Mouse (Mus musculus) limb, embryonic 15.5 days (tissue): Measurements from ENCODE around the gene Prr14l. TPM values are rescaled to one million over a fixed set of nuclear protein-coding genes. Genes with fewer than 3 reads are reported as not detected.
A peak's percentile ranks its signal among the peaks of the same experiment; 100 is the strongest.
"Not testable (repeated sequence)": the region's sequence is repeated elsewhere in the genome, so short reads cannot be mapped to it uniquely, and the experiment has no call there.

ENCODE experiments used
- ATAC-seq: fragments of 200-750 bp; cut with Nextera tagmentation; 2 replicates; pipeline ENCODE4 v1.8.0; 2017; ENCODE audit warnings: low read depth, moderate TSS enrichment; ENCODE audit not compliant: insufficient number of reproducible peaks, low FRiP score, low TSS enrichment
- H3K27ac ChIP-seq: fragments of 300-500 bp; sonication (generic); 2 replicates; pipeline ENCODE4 v1.5.1; 2015; ENCODE audit warnings: moderate library complexity, mild to moderate bottlenecking, inconsistent platforms
- H3K27me3 ChIP-seq: fragments of 300-500 bp; sonication (generic); 2 replicates; pipeline ENCODE4 v1.6.1; 2015; ENCODE audit warnings: inconsistent platforms
- H3K36me3 ChIP-seq: fragments of 300-500 bp; sonication (generic); 2 replicates; pipeline ENCODE4 v1.6.1; 2015; ENCODE audit warnings: inconsistent platforms
- H3K4me1 ChIP-seq: fragments of 300-500 bp; sonication (generic); 2 replicates; pipeline ENCODE4 v1.6.1; 2015; ENCODE audit warnings: inconsistent platforms
- H3K4me2 ChIP-seq: fragments of 300-500 bp; sonication (generic); 2 replicates; pipeline ENCODE4 v1.6.1; 2015; ENCODE audit warnings: mild to moderate bottlenecking, inconsistent platforms
- H3K4me3 ChIP-seq: fragments of 300-500 bp; sonication (generic); 2 replicates; pipeline ENCODE4 v1.5.1; 2015; ENCODE audit warnings: mild to moderate bottlenecking, inconsistent platforms
- H3K9ac ChIP-seq: fragments of 300-500 bp; sonication (generic); 2 replicates; pipeline ENCODE4 v1.6.1; 2015; ENCODE audit warnings: inconsistent platforms
- H3K9me3 ChIP-seq: fragments of 300-500 bp; sonication (generic); 2 replicates; pipeline ENCODE4 v1.6.1; 2016; ENCODE audit warnings: inconsistent platforms
- WGBS: fragments of 180-500 bp; shearing (Covaris S2); methylation state at CpG from one replicate; pipeline ENCODE4 v1.1.7; 2015; 5-methylcytosine and 5-hydroxymethylcytosine counted together
- polyA plus RNA-seq: library from polyadenylated mRNA; unstranded; fragments of >200 nt; fragmentation: Nextera tagmentation; extraction: Ambion mirVana; gene quantifications from 2 replicates; pipeline ENCODE4 v1.2.1, GENCODE M21; 2015

Gene Prr14l
- polyA plus RNA-seq, 1 experiment from 2014 or later = 16.7 TPM

GRCm38 (mm10) chr5:32784726-32785125 lies 69.3 kb downstream of the Prr14l start:
- H3K4me2 ChIP-seq = peak overlapping the region; percentile 82
- 23% methylated on average over 5 of the region's 5 CpGs for WGBS
- peak overlapping the region; percentile 84 for H3K4me3 ChIP-seq
- no peaks in the 10 kb centered on the region for H3K9me3 ChIP-seq
- H3K36me3 ChIP-seq = peaks cover 10% of the 10 kb centered on the region
- no peak overlapping the region for H3K27ac ChIP-seq
- no peak for ATAC-seq
- peaks cover 9% of the 10 kb centered on the region for H3K4me1 ChIP-seq
- H3K27me3 ChIP-seq = no peaks in the 10 kb centered on the region
- peak overlapping the region; percentile 61 for H3K9ac ChIP-seq

GRCm38 (mm10) chr5:32781596-32781995 lies 72.5 kb downstream of the Prr14l start:
- H3K4me3 ChIP-seq = no peak overlapping the region
- H3K9ac ChIP-seq = no peak overlapping the region
- H3K27ac ChIP-seq = no peak overlapping the region
- ATAC-seq = no peak
- peaks cover 9% of the 10 kb centered on the region for H3K4me1 ChIP-seq
- H3K36me3 ChIP-seq = no peaks in the 10 kb centered on the region
- H3K9me3 ChIP-seq = no peaks in the 10 kb centered on the region
- H3K4me2 ChIP-seq = no peak overlapping the region
- H3K27me3 ChIP-seq = no peaks in the 10 kb centered on the region
- WGBS = 96% methylated on average over 5 of the region's 5 CpGs

- Histone ChIP-seq H3K9me3 (no peaks in the 10 kb centered on the region), H3K4me3 (no peak overlapping the region), H3K36me3 (peaks cover 12% of the 10 kb centered on the region), H3K9ac (no peak overlapping the region), H3K27ac (no peak overlapping the region), H3K4me2 (no peak overlapping the region), H3K4me1 (no peaks in the 10 kb centered on the region), H3K27me3 (no peaks in the 10 kb centered on the region)
- WGBS = 86% methylated on average over 3 of the region's 3 CpGs
- ATAC-seq = no peak
These were observed 75.9 kb downstream of the Prr14l start for GRCm38 (mm10) chr5:32778168-32778567.

GRCm38 (mm10) chr5:32772361-32772760 lies 81.7 kb downstream of the Prr14l start:
- 74% methylated on average over 2 of the region's 2 CpGs for WGBS

GRCm38 (mm10) chr5:32767636-32768373 lies 86.3 kb downstream of the Prr14l start:
- H3K36me3 ChIP-seq = peaks cover 24% of the 10 kb centered on the region
- H3K9ac ChIP-seq = no peak overlapping the region
- no peak overlapping the region for H3K4me2 ChIP-seq
- WGBS = 88% methylated on average over 4 of the region's 4 CpGs
- no peak overlapping the region for H3K4me3 ChIP-seq
- no peaks in the 10 kb centered on the region for H3K9me3 ChIP-seq
- H3K4me1 ChIP-seq = no peaks in the 10 kb centered on the region
- no peak overlapping the region for H3K27ac ChIP-seq
- no peaks in the 10 kb centered on the region for H3K27me3 ChIP-seq
- no peak for ATAC-seq

More at GRCm38 (mm10) chr5:32772361-32772760, 81.7 kb downstream of the Prr14l start:
- H3K9ac ChIP-seq = no peak overlapping the region
- no peaks in the 10 kb centered on the region for H3K9me3 ChIP-seq
- H3K36me3 ChIP-seq = peaks cover 24% of the 10 kb centered on the region
- ATAC-seq = no peak
- H3K4me3 ChIP-seq = no peak overlapping the region
- no peak overlapping the region for H3K27ac ChIP-seq
- no peaks in the 10 kb centered on the region for H3K27me3 ChIP-seq
- H3K4me1 ChIP-seq = no peaks in the 10 kb centered on the region
- no peak overlapping the region for H3K4me2 ChIP-seq

GRCm38 (mm10) chr5:32767004-32767403 lies 87.1 kb downstream of the Prr14l start:
- Histone ChIP-seq H3K9ac (no peak overlapping the region), H3K9me3 (no peaks in the 10 kb centered on the region), H3K27me3 (no peaks in the 10 kb centered on the region), H3K4me3 (no peak overlapping the region), H3K36me3 (peaks cover 20% of the 10 kb centered on the region), H3K27ac (no peak overlapping the region), H3K4me2 (no peak overlapping the region), H3K4me1 (no peaks in the 10 kb centered on the region)
- 94% methylated on average over 3 of the region's 3 CpGs for WGBS
- ATAC-seq = no peak

- no peak for ATAC-seq
- no peak overlapping the region for H3K4me2 ChIP-seq
- H3K27me3 ChIP-seq = no peaks in the 10 kb centered on the region
- H3K4me3 ChIP-seq = no peak overlapping the region
- H3K4me1 ChIP-seq = no peaks in the 10 kb centered on the region
- no peak overlapping the region for H3K9ac ChIP-seq
- 88% methylated on average over 5 of the region's 5 CpGs for WGBS
- H3K27ac ChIP-seq = no peak overlapping the region
- H3K9me3 ChIP-seq = no peaks in the 10 kb centered on the region
- H3K36me3 ChIP-seq = peaks cover 14% of the 10 kb centered on the region
These were observed 92.4 kb downstream of the Prr14l start for GRCm38 (mm10) chr5:32761566-32762140.

GRCm38 (mm10) chr5:32760787-32761186 lies 93.3 kb downstream of the Prr14l start:
- WGBS = 70% methylated on average over 3 of the region's 3 CpGs
- Histone ChIP-seq H3K27ac (no peak overlapping the region), H3K4me1 (no peaks in the 10 kb centered on the region), H3K9me3 (no peaks in the 10 kb centered on the region), H3K4me3 (no peak overlapping the region), H3K4me2 (no peak overlapping the region), H3K9ac (no peak overlapping the region), H3K36me3 (peaks cover 14% of the 10 kb centered on the region), H3K27me3 (no peaks in the 10 kb centered on the region)
- ATAC-seq = no peak

GRCm38 (mm10) chr5:32760352-32760751 lies 93.7 kb downstream of the Prr14l start:
- 96% methylated on average over 18 of the region's 18 CpGs for WGBS
- H3K9ac ChIP-seq, H3K4me1 ChIP-seq, ATAC-seq, H3K9me3 ChIP-seq, H3K27ac ChIP-seq, H3K4me3 ChIP-seq, H3K4me2 ChIP-seq, H3K27me3 ChIP-seq: not testable (repeated sequence)
- peaks cover 14% of the 10 kb centered on the region for H3K36me3 ChIP-seq

GRCm38 (mm10) chr5:32759662-32760061 lies 94.4 kb downstream of the Prr14l start:
- H3K27ac ChIP-seq = no peak overlapping the region
- H3K9me3 ChIP-seq = no peaks in the 10 kb centered on the region
- no peaks in the 10 kb centered on the region for H3K4me1 ChIP-seq
- H3K36me3 ChIP-seq = peaks cover 13% of the 10 kb centered on the region
- WGBS = 85% methylated on average over 2 of the region's 2 CpGs
- H3K9ac ChIP-seq = no peak overlapping the region
- H3K27me3 ChIP-seq = no peaks in the 10 kb centered on the region
- H3K4me2 ChIP-seq = no peak overlapping the region
- no peak for ATAC-seq
- no peak overlapping the region for H3K4me3 ChIP-seq

- Histone ChIP-seq H3K27me3 (no peaks in the 10 kb centered on the region), H3K4me2 (no peak overlapping the region), H3K27ac (no peak overlapping the region), H3K4me3 (no peak overlapping the region), H3K9me3 (no peaks in the 10 kb centered on the region), H3K9ac (no peak overlapping the region), H3K4me1 (no peaks in the 10 kb centered on the region), H3K36me3 (no peaks in the 10 kb centered on the region)
- ATAC-seq = no peak
- 95% methylated on average over 8 of the region's 8 CpGs for WGBS
These were observed 97.9 kb downstream of the Prr14l start for GRCm38 (mm10) chr5:32756141-32756540.

GRCm38 (mm10) chr5:32751736-32752135 lies 102.3 kb downstream of the Prr14l start:
- H3K4me1 ChIP-seq = no peaks in the 10 kb centered on the region
- H3K4me3 ChIP-seq = no peak overlapping the region
- H3K9ac ChIP-seq = no peak overlapping the region
- no peaks in the 10 kb centered on the region for H3K9me3 ChIP-seq
- WGBS = 52% methylated on average over 2 of the region's 2 CpGs
- no peaks in the 10 kb centered on the region for H3K36me3 ChIP-seq
- ATAC-seq = no peak
- H3K27ac ChIP-seq = no peak overlapping the region
- no peak overlapping the region for H3K4me2 ChIP-seq
- H3K27me3 ChIP-seq = no peaks in the 10 kb centered on the region
